Mouse (Mus musculus): ENCODE measurements around the gene Top1. TPM values are rescaled to one million over a fixed set of nuclear protein-coding genes. Genes with fewer than 3 reads are reported as not detected.
A peak's percentile ranks its signal among the peaks of the same experiment; 100 is the strongest.

The Top1 gene
- total and polyA plus RNA-seq, 2 experiments from 2014 or later: 31.1 to 52.2 TPM

GRCm38 (mm10) chr2:160646144-160646844 lies 606 bp downstream of the Top1 start:
- Histone ChIP-seq H3K9me3 (ENCODE audit: low read length) (no peaks in the 10 kb centered on the region), H3K4me2 (ENCODE audit: low read depth, low read length, poor library complexity, severe bottlenecking) (peak overlapping the region; percentile 63), H3K27ac (ENCODE audit: low read depth, low read length) (peak overlapping the region; percentile 97), H3K4me1 (ENCODE audit: insufficient read depth, low read length) (peaks cover 9% of the 10 kb centered on the region), H3K36me3 (ENCODE audit: insufficient read depth, low read length) (no peaks in the 10 kb centered on the region), H3K27me3 (ENCODE audit: insufficient read depth, low read length) (no peaks in the 10 kb centered on the region), H3K4me3 (ENCODE audit: low read depth, low read length) (peak overlapping the region; percentile 99), H3K9ac (replicated peaks; ENCODE audit: low read length, poor library complexity, severe bottlenecking) (peak overlapping the region; percentile 99)
- under 1% methylated on average over 72 of the region's 76 CpGs for WGBS
- no peak for TF ChIP-seq CTCF (IDR thresholded peaks at IDR 0.05)
- DNase-seq (ENCODE audit: low spot score): peak; percentile 10
- peak; percentile 47 for ATAC-seq (ENCODE audit: low FRiP score)

GRCm38 (mm10) chr2:160646845-160647178 lies 1.1 kb downstream of the Top1 start:
- WGBS: under 1% methylated on average over 17 of the region's 17 CpGs
- ATAC-seq (ENCODE audit: low FRiP score) (no peak), DNase-seq (ENCODE audit: low spot score) (peak; percentile 26)
- H3K4me1 ChIP-seq (ENCODE audit: insufficient read depth, low read length): peaks cover 9% of the 10 kb centered on the region
- H3K4me2 ChIP-seq (ENCODE audit: low read depth, low read length, poor library complexity, severe bottlenecking): peak overlapping the region; percentile 63
- no peaks in the 10 kb centered on the region for H3K27me3 ChIP-seq (ENCODE audit: insufficient read depth, low read length)
- peak overlapping the region; percentile 97 for H3K27ac ChIP-seq (ENCODE audit: low read depth, low read length)
- peak overlapping the region; percentile 99 for H3K9ac ChIP-seq (replicated peaks; ENCODE audit: low read length, poor library complexity, severe bottlenecking)
- H3K9me3 ChIP-seq (ENCODE audit: low read length): no peaks in the 10 kb centered on the region
- H3K36me3 ChIP-seq (ENCODE audit: insufficient read depth, low read length): no peaks in the 10 kb centered on the region
- H3K4me3 ChIP-seq (ENCODE audit: low read depth, low read length): peak overlapping the region; percentile 99
- no peak for TF ChIP-seq CTCF (IDR thresholded peaks at IDR 0.05)

- peak overlapping the region; percentile 63 for H3K4me2 ChIP-seq (ENCODE audit: low read depth, low read length, poor library complexity, severe bottlenecking)
- no peak for ATAC-seq (ENCODE audit: low FRiP score)
- H3K36me3 ChIP-seq (ENCODE audit: insufficient read depth, low read length): no peaks in the 10 kb centered on the region
- no peak for DNase-seq (ENCODE audit: low spot score)
- H3K4me3 ChIP-seq (ENCODE audit: low read depth, low read length): peak overlapping the region; percentile 99
- no peak for TF ChIP-seq CTCF (IDR thresholded peaks at IDR 0.05)
- WGBS: 17% methylated on average over 2 of the region's 2 CpGs
- no peaks in the 10 kb centered on the region for H3K27me3 ChIP-seq (ENCODE audit: insufficient read depth, low read length)
- no peak overlapping the region for H3K27ac ChIP-seq (ENCODE audit: low read depth, low read length)
- peaks cover 9% of the 10 kb centered on the region for H3K4me1 ChIP-seq (ENCODE audit: insufficient read depth, low read length)
- no peaks in the 10 kb centered on the region for H3K9me3 ChIP-seq (ENCODE audit: low read length)
- no peak overlapping the region for H3K9ac ChIP-seq (replicated peaks; ENCODE audit: low read length, poor library complexity, severe bottlenecking)
Observed at GRCm38 (mm10) chr2:160648097-160648496, 2.4 kb downstream of the Top1 start.

- Histone ChIP-seq H3K27ac (ENCODE audit: low read depth, low read length) (no peak overlapping the region), H3K36me3 (ENCODE audit: insufficient read depth, low read length) (no peaks in the 10 kb centered on the region), H3K4me3 (ENCODE audit: low read depth, low read length) (peak overlapping the region; percentile 99), H3K9ac (replicated peaks; ENCODE audit: low read length, poor library complexity, severe bottlenecking) (no peak overlapping the region), H3K27me3 (ENCODE audit: insufficient read depth, low read length) (no peaks in the 10 kb centered on the region), H3K4me2 (ENCODE audit: low read depth, low read length, poor library complexity, severe bottlenecking) (peak overlapping the region; percentile 63), H3K9me3 (ENCODE audit: low read length) (no peaks in the 10 kb centered on the region), H3K4me1 (ENCODE audit: insufficient read depth, low read length) (peaks cover 9% of the 10 kb centered on the region)
- no peak for ATAC-seq (ENCODE audit: low FRiP score)
- TF ChIP-seq CTCF (IDR thresholded peaks at IDR 0.05): no peak
- 77% methylated on average over 2 of the region's 2 CpGs for WGBS
- no peak for DNase-seq (ENCODE audit: low spot score)
Observed at GRCm38 (mm10) chr2:160649072-160649471, 3.4 kb downstream of the Top1 start.

- H3K36me3 ChIP-seq (ENCODE audit: insufficient read depth, low read length): no peaks in the 10 kb centered on the region
- no peak for DNase-seq (ENCODE audit: low spot score)
- WGBS: 87% methylated on average over 2 of the region's 2 CpGs
- H3K9ac ChIP-seq (replicated peaks; ENCODE audit: low read length, poor library complexity, severe bottlenecking): no peak overlapping the region
- H3K4me1 ChIP-seq (ENCODE audit: insufficient read depth, low read length): peaks cover 9% of the 10 kb centered on the region
- H3K9me3 ChIP-seq (ENCODE audit: low read length): no peaks in the 10 kb centered on the region
- no peak overlapping the region for H3K27ac ChIP-seq (ENCODE audit: low read depth, low read length)
- no peak for TF ChIP-seq CTCF (IDR thresholded peaks at IDR 0.05)
- no peaks in the 10 kb centered on the region for H3K27me3 ChIP-seq (ENCODE audit: insufficient read depth, low read length)
- H3K4me2 ChIP-seq (ENCODE audit: low read depth, low read length, poor library complexity, severe bottlenecking): no peak overlapping the region
- no peak overlapping the region for H3K4me3 ChIP-seq (ENCODE audit: low read depth, low read length)
- no peak for ATAC-seq (ENCODE audit: low FRiP score)
Observed at GRCm38 (mm10) chr2:160651165-160651564, 5.5 kb downstream of the Top1 start.

GRCm38 (mm10) chr2:160653218-160653617 lies 7.5 kb downstream of the Top1 start:
- H3K4me3 ChIP-seq (ENCODE audit: low read depth, low read length): no peak overlapping the region
- WGBS: 87% methylated on average over 2 of the region's 2 CpGs
- ATAC-seq (ENCODE audit: low FRiP score) (no peak), DNase-seq (ENCODE audit: low spot score) (no peak)
- peaks cover 5% of the 10 kb centered on the region for H3K4me1 ChIP-seq (ENCODE audit: insufficient read depth, low read length)
- no peak overlapping the region for H3K27ac ChIP-seq (ENCODE audit: low read depth, low read length)
- H3K9me3 ChIP-seq (ENCODE audit: low read length): no peaks in the 10 kb centered on the region
- no peak overlapping the region for H3K4me2 ChIP-seq (ENCODE audit: low read depth, low read length, poor library complexity, severe bottlenecking)
- no peak overlapping the region for H3K9ac ChIP-seq (replicated peaks; ENCODE audit: low read length, poor library complexity, severe bottlenecking)
- H3K27me3 ChIP-seq (ENCODE audit: insufficient read depth, low read length): no peaks in the 10 kb centered on the region
- H3K36me3 ChIP-seq (ENCODE audit: insufficient read depth, low read length): no peaks in the 10 kb centered on the region
- no peak for TF ChIP-seq CTCF (IDR thresholded peaks at IDR 0.05)
